26 mouse cellular contexts compared by ENCODE assay signal in the genomic region with DNA sequence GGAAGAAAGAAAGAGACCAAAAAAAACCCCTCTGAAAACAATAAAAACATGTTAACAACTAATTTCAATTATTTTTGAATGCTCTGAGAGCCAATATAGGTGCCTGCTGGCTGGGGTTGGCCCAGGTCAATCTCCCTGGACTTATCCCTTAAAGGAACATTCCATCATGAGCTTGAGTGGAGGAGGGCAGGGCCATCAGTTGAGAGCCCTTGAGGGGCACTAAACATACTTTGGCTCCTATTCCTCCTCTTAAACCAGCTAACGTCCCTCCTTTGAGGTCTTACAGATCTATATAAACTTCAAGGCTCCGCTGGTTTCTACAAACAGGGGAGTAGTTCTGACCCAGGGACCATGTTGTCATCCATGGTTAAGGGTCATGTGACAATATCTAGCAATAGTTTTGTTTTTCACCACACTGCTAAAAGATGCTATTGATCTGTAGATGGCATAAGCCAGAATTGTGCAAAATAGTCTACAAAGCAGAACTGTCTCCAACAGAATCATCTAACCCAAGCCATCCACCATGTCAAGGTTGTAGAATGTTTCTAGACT. TPM values are rescaled to one million over a fixed set of nuclear protein-coding genes. Genes with fewer than 3 reads are reported as not detected.
A peak's percentile ranks its signal among the peaks of the same experiment; 100 is the strongest.
DNase-seq lines count a peak whose midpoint lies in the region; ATAC-seq lines count a peak whose summit lies in the region.
"Had no signal": no experiment of that assay in that cellular context is flagged by ENCODE, and none has a peak within 500 bp of the region (broad histone marks: within the 10 kb centered on the region; RNA-seq: fewer than 3 reads in every experiment).

No protein-coding gene starts in this region.

- no peak overlapping the region for H3K4me3 ChIP-seq in forebrain, embryonic 11.5 days (ENCODE audit: low read depth, low read length)
- H3K4me3 ChIP-seq in forebrain, embryonic 15.5 days, result no peak overlapping the region
- H3K4me3 ChIP-seq in lung, embryonic 16.5 days (ENCODE audit: low read length), result no peak overlapping the region
- H3K4me3 ChIP-seq: embryonic facial prominence, embryonic 15.5 days; erythroblast, embryonic 14.5 days; forebrain, embryonic 10.5 days; gastrocnemius, adult 2 months; heart, embryonic 10.5 days; hindbrain, embryonic 13.5 days had no signal

- no peaks in the 10 kb centered on the region for H3K9me3 ChIP-seq in forebrain, embryonic 11.5 days (ENCODE audit: control insufficient read depth, low read length)
- H3K9me3 ChIP-seq in forebrain, embryonic 15.5 days, result no peaks in the 10 kb centered on the region
- H3K9me3 ChIP-seq in lung, embryonic 16.5 days (ENCODE audit: control insufficient read depth, low read length), result no peaks in the 10 kb centered on the region
- H3K9me3 ChIP-seq: embryonic facial prominence, embryonic 15.5 days; forebrain, embryonic 10.5 days; heart, embryonic 10.5 days; hindbrain, embryonic 13.5 days had no signal

- no peak overlapping the region for H3K4me2 ChIP-seq in forebrain, embryonic 11.5 days (ENCODE audit: low read depth, low read length, severe bottlenecking)
- H3K4me2 ChIP-seq in forebrain, embryonic 15.5 days (replicated peaks), result no peak overlapping the region
- H3K4me2 ChIP-seq in lung, embryonic 16.5 days (ENCODE audit: low read depth, low read length), result no peak overlapping the region
- H3K4me2 ChIP-seq: embryonic facial prominence, embryonic 15.5 days; hindbrain, embryonic 13.5 days had no signal

- ATAC-seq in forebrain, embryonic 11.5 days (replicated peaks; ENCODE audit: low FRiP score), result no peak
- no peak for ATAC-seq in forebrain, embryonic 15.5 days (replicated peaks)
- peak; percentile 80; the same call in 1 of the 2 replicates for ATAC-seq in lung, embryonic 16.5 days (ENCODE audit: low read depth)
- ATAC-seq: CD4-positive, CD25-positive, alpha-beta regulatory T cell, adult 4 months; forebrain, postnatal 0 days had no signal

- no peak overlapping the region for H3K9ac ChIP-seq in forebrain, embryonic 11.5 days (ENCODE audit: low read length)
- no peak overlapping the region for H3K9ac ChIP-seq in forebrain, embryonic 15.5 days (replicated peaks)
- H3K9ac ChIP-seq in lung, embryonic 16.5 days (ENCODE audit: low read length), result no peak overlapping the region
- H3K9ac ChIP-seq: embryonic facial prominence, embryonic 15.5 days; forebrain, postnatal 0 days; hindbrain, embryonic 13.5 days had no signal

- intact Hi-C loops in heart, postnatal 36 days (cut with DNase I), result loop anchor here (1.0 kb wide), 1 partner anchor 46 kb away; no protein-coding TSS in a partner anchor

- peaks cover 5% of the 10 kb centered on the region for H3K4me1 ChIP-seq in forebrain, embryonic 11.5 days (replicated peaks; ENCODE audit: control insufficient read depth, insufficient read depth, low read length)
- peaks cover 9% of the 10 kb centered on the region for H3K4me1 ChIP-seq in forebrain, embryonic 15.5 days
- peaks cover 5% of the 10 kb centered on the region for H3K4me1 ChIP-seq in lung, embryonic 16.5 days (replicated peaks; ENCODE audit: control insufficient read depth, insufficient read depth, low read length)
- H3K4me1 ChIP-seq: embryonic facial prominence, embryonic 15.5 days; heart, embryonic 10.5 days; hindbrain, embryonic 13.5 days had no signal

- peaks cover 3% of the 10 kb centered on the region; the same call in 1 of the 2 replicates for H3K27me3 ChIP-seq in forebrain, embryonic 11.5 days (ENCODE audit: control insufficient read depth, insufficient read depth, low read length)
- H3K27me3 ChIP-seq in forebrain, embryonic 15.5 days, result no peaks in the 10 kb centered on the region
- no peaks in the 10 kb centered on the region for H3K27me3 ChIP-seq in lung, embryonic 16.5 days (ENCODE audit: control insufficient read depth, insufficient read depth, low read depth, low read length)
- H3K27me3 ChIP-seq: embryonic facial prominence, embryonic 15.5 days; hindbrain, embryonic 13.5 days had no signal

- peak; percentile 8 for DNase-seq in forebrain, embryonic 11.5 days (ENCODE audit: low spot score)
- DNase-seq in lung, adult 18-20 months, result peak; percentile 77 to 85
- DNase-seq in lung, postnatal 25 days (ENCODE audit: low spot score), result peak; percentile 82
- DNase-seq in thymus, postnatal 36 days, result no peak
- no peak for DNase-seq in heart, postnatal 36 days
- no peak for DNase-seq in gastrocnemius, postnatal 10 days
- DNase-seq: adrenal gland, postnatal 10 days; B cell, adult 2 months; cerebellum, adult 11 months; cerebellum, adult 8-10 months; cerebellum, postnatal 14 days; embryo, embryonic 11 days; forebrain, postnatal 0 days; gastrocnemius, adult 2 months; gastrocnemius, postnatal 36 days; heart, adult 18-20 months; heart, postnatal 10 days had no signal

- H3K36me3 ChIP-seq in forebrain, embryonic 11.5 days (ENCODE audit: control insufficient read depth, insufficient read depth, low read length), result no peaks in the 10 kb centered on the region
- H3K36me3 ChIP-seq in forebrain, embryonic 15.5 days, result no peaks in the 10 kb centered on the region
- H3K36me3 ChIP-seq in lung, embryonic 16.5 days (ENCODE audit: control insufficient read depth, insufficient read depth, low read length), result no peaks in the 10 kb centered on the region
- H3K36me3 ChIP-seq: embryonic facial prominence, embryonic 15.5 days; forebrain, embryonic 10.5 days; G1E; heart, embryonic 10.5 days; hindbrain, embryonic 13.5 days had no signal

- H3K27ac ChIP-seq in forebrain, embryonic 11.5 days (ENCODE audit: low read depth, low read length), result no peak overlapping the region
- no peak overlapping the region for H3K27ac ChIP-seq in forebrain, embryonic 15.5 days (replicated peaks)
- no peak overlapping the region for H3K27ac ChIP-seq in lung, embryonic 16.5 days (ENCODE audit: low read length)
- H3K27ac ChIP-seq: embryonic facial prominence, embryonic 15.5 days; forebrain, embryonic 10.5 days; gastrocnemius, adult 2 months; heart, embryonic 10.5 days; hindbrain, embryonic 13.5 days had no signal

- WGBS in forebrain, embryonic 11.5 days, result 86% methylated on average over 2 of the region's 2 CpGs
- WGBS in forebrain, embryonic 15.5 days, result 95% methylated on average over 2 of the region's 2 CpGs
- 49% methylated on average over 2 of the region's 2 CpGs for WGBS in lung, embryonic 16.5 days

RNA-seq across cellular contexts. Expression of a gene that starts 9.4 kb away (rescaled TPM):
- polyA plus RNA-seq in forebrain, embryonic 11.5 days (2014; fragmentation: Nextera tagmentation; extraction: Ambion mirVana), result 47.4 and 50.8 TPM in 2 replicates
- 53.5 and 56.5 TPM in 2 replicates for polyA plus RNA-seq in forebrain, embryonic 15.5 days (2015; fragmentation: Nextera tagmentation; extraction: Ambion mirVana)
- 21.7 and 24.2 TPM in 2 replicates for polyA plus RNA-seq in lung, embryonic 16.5 days (2015; fragmentation: Nextera tagmentation; extraction: Ambion mirVana)
- total RNA-seq in heart, postnatal 36 days (2021), result 100 to 1,000 TPM; 505 to 575 TPM
- 100 to 1,000 TPM; 187 to 199 TPM for total RNA-seq in gastrocnemius, postnatal 10 days (2021)
- polyA plus RNA-seq: G1E had no signal

RNA-seq across cellular contexts. Expression of a gene that starts 13.7 kb away (rescaled TPM):
- 211 and 215 TPM in 2 replicates for polyA plus RNA-seq in forebrain, embryonic 11.5 days (2014; fragmentation: Nextera tagmentation; extraction: Ambion mirVana)
- 108 and 113 TPM in 2 replicates for polyA plus RNA-seq in forebrain, embryonic 15.5 days (2015; fragmentation: Nextera tagmentation; extraction: Ambion mirVana)
- 131 and 141 TPM in 2 replicates for polyA plus RNA-seq in lung, embryonic 16.5 days (2015; fragmentation: Nextera tagmentation; extraction: Ambion mirVana)
- total RNA-seq in heart, postnatal 36 days (2021), result 10 to 100 TPM; 44.5 to 47.6 TPM
- total RNA-seq in gastrocnemius, postnatal 10 days (2021), result 10 to 100 TPM; 36.7 to 39.1 TPM

Comparison
In these comparisons a context has a peak if more than half of its experiments do, and no peak if none do; other contexts are left out.
1. DNase-seq: peak in forebrain, embryonic 11.5 days (single experiment), lung, adult 18-20 months (2 of 2) and lung, postnatal 25 days (single experiment); none in thymus, postnatal 36 days (0 of 2), heart, postnatal 36 days (0 of 2) and gastrocnemius, postnatal 10 days (single experiment).